Mouse (Mus musculus) thymus, adult 2 months (tissue): Measurements from ENCODE around the gene Myzap. TPM values are rescaled to one million over a fixed set of nuclear protein-coding genes. Genes with fewer than 3 reads are reported as not detected.

ENCODE experiments used
- DNase-seq: peaks from one replicate; pipeline ENCODE4 v3.0.0; 2021
- H3K27ac ChIP-seq: fragments of 200-500 bp; 2 replicates; pipeline ENCODE4 v1.5.1; 2012; ENCODE audit warnings: low read length, control low read depth; ENCODE audit not compliant: control insufficient read depth, insufficient read depth
- H3K27me3 ChIP-seq: fragments of 200-500 bp; 2 replicates; pipeline ENCODE4 v1.6.1; 2012; ENCODE audit warnings: mild to moderate bottlenecking, low read length, moderate library complexity, mixed read lengths; ENCODE audit not compliant: control insufficient read depth, insufficient read depth
- H3K36me3 ChIP-seq: fragments of 200-500 bp; 2 replicates; pipeline ENCODE4 v1.6.1; 2012; ENCODE audit warnings: mild to moderate bottlenecking, low read length, moderate library complexity; ENCODE audit not compliant: control insufficient read depth, insufficient read depth
- H3K4me1 ChIP-seq: fragments of 200-500 bp; replicated peaks from 2 replicates; pipeline ENCODE4 v1.6.1; 2012; ENCODE audit warnings: low read length; ENCODE audit not compliant: control insufficient read depth, insufficient read depth
- H3K4me3 ChIP-seq: fragments of 200-500 bp; 2 replicates; pipeline ENCODE4 v1.5.1; 2012; ENCODE audit warnings: mild to moderate bottlenecking, low read length, control low read depth, moderate library complexity; ENCODE audit not compliant: control insufficient read depth, insufficient read depth
- CTCF ChIP-seq: fragments of 200-500 bp; IDR thresholded peaks from 2 replicates; pipeline ENCODE4 v1.5.1; 2012; ENCODE audit warnings: mild to moderate bottlenecking, control low read depth, low read length, moderate library complexity, borderline replicate concordance; ENCODE audit not compliant: control insufficient read depth, poor library complexity, insufficient read depth; ENCODE audit errors: extremely low read depth
- POLR2A ChIP-seq: fragments of 200-500 bp; IDR thresholded peaks from 2 replicates; pipeline ENCODE4 v1.6.1; 2012; ENCODE audit warnings: mild to moderate bottlenecking, low read length, control low read depth, moderate library complexity; ENCODE audit not compliant: control insufficient read depth, poor library complexity, insufficient read depth; ENCODE audit errors: extremely low read depth
- WGBS: fragments of 180-500 bp; shearing (Covaris S2); methylation state at CpG from one replicate; pipeline ENCODE4 v1.1.7; 2018; 5-methylcytosine and 5-hydroxymethylcytosine counted together
- polyA plus RNA-seq: library from polyadenylated mRNA; depleted of rRNA; stranded (reverse); fragments of >200 nt; gene quantifications from 2 replicates; pipeline ENCODE4 v1.2.3, GENCODE M21; 2012

Gene Myzap
- polyA plus RNA-seq, 1 experiment, result 9.6 TPM

- Histone ChIP-seq H3K27ac (no peak overlapping the region), H3K27me3 (no peaks in the 10 kb centered on the region), H3K4me1 (peaks cover 18% of the 10 kb centered on the region), H3K36me3 (peaks cover 15% of the 10 kb centered on the region; the same call in 1 of the 2 replicates), H3K4me3 (no peak overlapping the region)
- WGBS, result 97% methylated on average over 3 of the region's 3 CpGs
- no peak for DNase-seq
- no peak for TF ChIP-seq CTCF
- TF ChIP-seq POLR2A, result no peak
Observed at GRCm38 (mm10) chr9:71574440-71574839, 17.7 kb downstream of the Myzap start.

- no peak for TF ChIP-seq CTCF
- no peak for TF ChIP-seq POLR2A
- Histone ChIP-seq H3K27ac (no peak overlapping the region), H3K4me1 (peaks cover 20% of the 10 kb centered on the region), H3K27me3 (no peaks in the 10 kb centered on the region), H3K36me3 (peaks cover 9% of the 10 kb centered on the region; the same call in 1 of the 2 replicates), H3K4me3 (no peak overlapping the region)
- WGBS, result 98% methylated on average over 6 of the region's 6 CpGs
- DNase-seq, result no peak
Observed at GRCm38 (mm10) chr9:71573771-71574340, 18.3 kb downstream of the Myzap start.

DNA sequence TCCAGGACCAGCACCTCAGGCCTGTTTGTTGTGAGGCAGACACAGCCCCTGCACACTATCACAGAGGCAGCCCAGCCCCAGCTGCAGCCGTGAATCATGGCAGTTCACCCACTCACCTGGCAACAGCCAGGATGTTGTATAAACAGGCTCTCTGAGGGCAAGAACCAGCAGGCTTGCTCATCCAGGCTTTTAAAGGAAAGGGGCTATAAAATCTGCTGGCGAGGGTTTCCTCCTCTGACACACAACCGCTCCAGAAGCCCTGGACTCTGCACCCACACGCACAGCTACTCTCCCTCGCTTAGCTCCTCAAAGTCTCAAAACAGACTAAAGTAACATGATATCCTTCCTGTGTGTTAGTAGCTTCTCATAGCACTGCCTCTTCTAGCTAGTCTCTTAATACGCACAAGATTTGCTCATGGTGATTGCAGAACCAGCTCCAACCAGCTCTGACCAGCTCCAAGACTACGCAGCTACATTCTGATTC is 21.0 kb downstream of the Myzap start:
- WGBS, result 26% methylated on average over 7 of the region's 7 CpGs
- no peak for TF ChIP-seq POLR2A
- TF ChIP-seq CTCF, result no peak
- DNase-seq, result peak; percentile 60
- no peaks in the 10 kb centered on the region for H3K36me3 ChIP-seq
- H3K27ac ChIP-seq, result peak overlapping the region; percentile 95
- no peaks in the 10 kb centered on the region for H3K27me3 ChIP-seq
- peaks cover 38% of the 10 kb centered on the region for H3K4me1 ChIP-seq
- no peak overlapping the region for H3K4me3 ChIP-seq

DNA sequence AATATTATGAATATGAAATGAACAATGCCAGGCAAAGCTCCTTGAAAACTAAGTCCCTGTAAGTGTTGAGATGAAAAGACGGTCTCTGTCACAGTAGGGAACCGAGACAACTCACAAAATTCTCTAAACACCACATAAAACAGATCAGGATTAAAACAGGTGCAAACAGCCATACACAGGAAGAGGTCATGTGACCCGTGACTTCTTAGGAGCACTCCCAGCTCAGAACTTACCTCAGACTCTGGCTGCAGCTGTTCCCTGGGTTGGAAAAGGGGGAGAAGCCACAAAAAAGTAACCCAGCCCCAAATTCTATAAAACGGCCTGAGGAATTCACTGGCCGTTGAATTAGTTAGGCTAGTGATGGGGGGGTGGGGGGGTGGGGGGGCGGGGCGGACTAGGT is 22.0 kb downstream of the Myzap start:
- no peak overlapping the region for H3K4me3 ChIP-seq
- H3K27me3 ChIP-seq, result no peaks in the 10 kb centered on the region
- no peak for TF ChIP-seq POLR2A
- no peak for TF ChIP-seq CTCF
- peak overlapping the region; percentile 85; the same call in 1 of the 2 replicates for H3K27ac ChIP-seq
- no peaks in the 10 kb centered on the region for H3K36me3 ChIP-seq
- H3K4me1 ChIP-seq, result peaks cover 38% of the 10 kb centered on the region
- peak; percentile 51 for DNase-seq
- WGBS, result 9% methylated on average over 7 of the region's 7 CpGs

GRCm38 (mm10) chr9:71568323-71568942 is 23.7 kb downstream of the Myzap start:
- Histone ChIP-seq H3K27me3 (no peaks in the 10 kb centered on the region), H3K4me3 (no peak overlapping the region), H3K36me3 (no peaks in the 10 kb centered on the region), H3K4me1 (peaks cover 38% of the 10 kb centered on the region), H3K27ac (peak overlapping the region; percentile 63)
- WGBS, result 23% methylated on average over 5 of the region's 5 CpGs
- TF ChIP-seq POLR2A, result no peak
- TF ChIP-seq CTCF, result no peak
- no peak for DNase-seq

DNA sequence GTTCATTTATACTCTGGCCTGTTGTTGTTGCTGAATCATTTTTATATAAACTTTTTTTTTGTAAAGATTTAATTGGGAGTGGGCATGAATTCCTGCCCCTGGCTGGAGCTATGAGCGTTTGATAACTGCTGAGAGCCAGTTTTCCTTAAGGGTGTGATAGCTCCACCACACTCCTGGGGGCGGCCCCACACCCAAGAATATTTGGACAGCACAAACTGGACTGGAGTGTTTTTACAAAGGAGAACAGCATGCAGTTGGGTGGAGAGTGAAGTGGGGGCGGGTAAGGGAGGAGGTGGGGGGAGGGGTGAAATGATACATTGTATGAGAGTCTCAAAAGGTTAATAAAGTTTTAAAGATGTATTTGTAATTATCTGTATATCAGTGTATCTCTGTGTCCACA is 24.8 kb downstream of the Myzap start:
- DNase-seq, result no peak
- Histone ChIP-seq H3K27me3 (no peaks in the 10 kb centered on the region), H3K27ac (peak overlapping the region; percentile 63; the same call in 1 of the 2 replicates), H3K4me1 (peaks cover 34% of the 10 kb centered on the region), H3K36me3 (no peaks in the 10 kb centered on the region), H3K4me3 (no peak overlapping the region)
- 88% methylated on average over 3 of the region's 3 CpGs for WGBS
- TF ChIP-seq POLR2A, result no peak
- TF ChIP-seq CTCF, result no peak
